Mouse (Mus musculus) ES-Bruce4 (cell line): ENCODE results near the gene Zfp874a. TPM values are rescaled to one million over a fixed set of nuclear protein-coding genes. Genes with fewer than 3 reads are reported as not detected.
"Not testable (repeated sequence)": the region's sequence is repeated elsewhere in the genome, so short reads cannot be mapped to it uniquely, and the experiment has no call there.

Experiments used
- H3K27ac ChIP-seq: 2 replicates; pipeline ENCODE4 v1.5.1; 2012; ENCODE audit warnings: low read length, inconsistent platforms; ENCODE audit not compliant: insufficient read depth
- H3K27me3 ChIP-seq: 2 replicates; pipeline ENCODE4 v1.6.1; 2012; ENCODE audit warnings: mild to moderate bottlenecking, low read length, inconsistent platforms; ENCODE audit not compliant: control insufficient read depth, poor library complexity, insufficient read depth, severe bottlenecking
- H3K36me3 ChIP-seq: 2 replicates; pipeline ENCODE4 v1.6.1; 2012; ENCODE audit warnings: inconsistent platforms, mild to moderate bottlenecking, low read length, moderate library complexity; ENCODE audit not compliant: control insufficient read depth, poor library complexity, insufficient read depth, severe bottlenecking
- H3K4me1 ChIP-seq: one replicate; pipeline ENCODE4 v1.8.1; 2011; ENCODE audit warnings: low read length; ENCODE audit not compliant: control insufficient read depth, insufficient read depth
- H3K4me3 ChIP-seq: 2 replicates; pipeline ENCODE4 v1.5.1; 2011; ENCODE audit warnings: low read depth, mild to moderate bottlenecking, low read length
- H3K9ac ChIP-seq: 2 replicates; pipeline ENCODE4 v1.6.1; 2012; ENCODE audit warnings: low read depth, mild to moderate bottlenecking, inconsistent platforms; ENCODE audit not compliant: poor library complexity, severe bottlenecking
- H3K9me3 ChIP-seq: replicated peaks from 2 replicates; pipeline ENCODE4 v1.6.1; 2012; ENCODE audit warnings: mild to moderate bottlenecking, low read length, inconsistent platforms; ENCODE audit not compliant: control insufficient read depth, poor library complexity, insufficient read depth, severe bottlenecking
- CTCF ChIP-seq: IDR thresholded peaks from one replicate; pipeline ENCODE4 v1.8.1; 2011; ENCODE audit warnings: low read depth, low read length
- EP300 ChIP-seq: IDR thresholded peaks from 2 replicates; pipeline ENCODE4 v1.6.1; 2011; ENCODE audit warnings: low read depth, low read length; ENCODE audit not compliant: insufficient read depth
- POLR2A ChIP-seq: IDR thresholded peaks from one replicate; pipeline ENCODE4 v1.8.1; 2011; ENCODE audit warnings: low read length; ENCODE audit not compliant: insufficient read depth
- polyA plus RNA-seq: library from polyadenylated mRNA; stranded (reverse); fragments of >200 nt; gene quantifications from 2 replicates; pipeline ENCODE4 v1.2.4, GENCODE M21; 2011; ENCODE audit warnings: low read depth; ENCODE audit not compliant: missing spikeins, insufficient read depth, insufficient read length

The Zfp874a gene
- polyA plus RNA-seq, 1 experiment: 26.9 TPM

- H3K9ac ChIP-seq: peak within 1 kb of the TSS; percentile 57
- no peak within 1 kb of the TSS for H3K27ac ChIP-seq
- H3K4me3 ChIP-seq: peak within 1 kb of the TSS; percentile 79
- H3K27me3 ChIP-seq: no peaks in the 10 kb centered on the region
- H3K9me3 ChIP-seq: no peaks in the 10 kb centered on the region
- TF ChIP-seq CTCF: no peak
- no peak for TF ChIP-seq EP300
- TF ChIP-seq POLR2A: no peak
- no peaks in the 10 kb centered on the region; the same call in 1 of the 2 replicates for H3K36me3 ChIP-seq
- no peaks in the 10 kb centered on the region for H3K4me1 ChIP-seq
These were observed 32.4 kb upstream of the Zfp874a start, which contains the start of gene Zfp874b for GRCm38 (mm10) chr13:67483625-67484423. Gene Zfp874b, minus strand, starts transcription at chr13:67484258.

GRCm38 (mm10) chr13:67481528-67481927, 30.1 kb upstream of the Zfp874a start:
- Histone ChIP-seq H3K27ac (no peak overlapping the region), H3K36me3 (no peaks in the 10 kb centered on the region; the same call in 1 of the 2 replicates), H3K4me3 (no peak overlapping the region), H3K27me3 (no peaks in the 10 kb centered on the region), H3K9ac (no peak overlapping the region), H3K9me3 (no peaks in the 10 kb centered on the region), H3K4me1 (no peaks in the 10 kb centered on the region)
- no peak for TF ChIP-seq POLR2A
- no peak for TF ChIP-seq CTCF
- no peak for TF ChIP-seq EP300

- TF ChIP-seq EP300: no peak
- TF ChIP-seq CTCF: no peak
- no peak for TF ChIP-seq POLR2A
- H3K4me1 ChIP-seq: no peaks in the 10 kb centered on the region
- no peak overlapping the region for H3K9ac ChIP-seq
- H3K36me3 ChIP-seq: peaks cover 4% of the 10 kb centered on the region; the same call in 1 of the 2 replicates
- H3K27me3 ChIP-seq: no peaks in the 10 kb centered on the region
- H3K27ac ChIP-seq: no peak overlapping the region
- H3K9me3 ChIP-seq: 0 out of 2 replicates have a peak, but pooled peaks cover 2% of the 10 kb centered on the region
- H3K4me3 ChIP-seq: no peak overlapping the region
These were observed 17.9 kb upstream of the Zfp874a start for GRCm38 (mm10) chr13:67469274-67469673.

DNA sequence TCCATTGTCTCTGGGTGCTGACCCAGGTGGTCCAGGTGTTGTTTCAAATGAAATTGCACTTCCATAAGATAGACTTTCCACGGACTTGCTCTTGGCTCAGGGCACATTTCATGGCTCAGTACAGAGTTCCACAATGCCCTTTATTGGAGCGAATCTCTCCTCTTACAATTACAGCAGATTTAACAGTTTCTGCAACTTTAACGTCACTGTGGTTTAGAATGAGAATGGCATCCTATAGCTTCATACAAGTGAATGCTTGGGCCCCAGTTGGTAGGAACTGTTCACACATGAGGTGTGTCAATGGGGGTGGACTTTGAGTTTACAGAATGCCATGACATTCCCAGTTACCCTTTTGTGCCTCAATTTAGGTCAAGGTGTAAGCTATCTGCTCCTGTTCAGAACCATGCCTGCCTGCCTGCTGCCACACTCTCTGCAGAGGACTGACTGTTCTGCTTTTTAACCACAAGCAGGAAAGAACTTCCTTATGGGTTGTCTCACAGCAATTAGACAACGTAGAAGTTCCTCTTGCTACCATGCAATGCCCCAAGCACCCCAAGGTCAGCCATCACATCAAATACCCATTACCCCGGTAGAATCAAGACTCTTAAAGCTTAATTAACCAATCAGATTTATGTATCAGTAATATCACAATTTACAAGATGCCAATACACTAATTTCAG, 12.2 kb upstream of the Zfp874a start:
- H3K36me3 ChIP-seq, H3K27me3 ChIP-seq, H3K4me3 ChIP-seq, H3K27ac ChIP-seq, H3K9ac ChIP-seq, H3K9me3 ChIP-seq, H3K4me1 ChIP-seq: not testable (repeated sequence)

GRCm38 (mm10) chr13:67452021-67452309, 541 bp upstream of the Zfp874a start:
- Histone ChIP-seq H3K9me3 (no peaks in the 10 kb centered on the region), H3K27me3 (no peaks in the 10 kb centered on the region), H3K27ac (peak overlapping the region; percentile 9; the same call in 1 of the 2 replicates), H3K9ac (peak overlapping the region; percentile 78), H3K4me3 (no peak overlapping the region), H3K4me1 (no peaks in the 10 kb centered on the region), H3K36me3 (peaks cover 3% of the 10 kb centered on the region)
- TF ChIP-seq EP300 (no peak), POLR2A (no peak), CTCF (no peak)

DNA sequence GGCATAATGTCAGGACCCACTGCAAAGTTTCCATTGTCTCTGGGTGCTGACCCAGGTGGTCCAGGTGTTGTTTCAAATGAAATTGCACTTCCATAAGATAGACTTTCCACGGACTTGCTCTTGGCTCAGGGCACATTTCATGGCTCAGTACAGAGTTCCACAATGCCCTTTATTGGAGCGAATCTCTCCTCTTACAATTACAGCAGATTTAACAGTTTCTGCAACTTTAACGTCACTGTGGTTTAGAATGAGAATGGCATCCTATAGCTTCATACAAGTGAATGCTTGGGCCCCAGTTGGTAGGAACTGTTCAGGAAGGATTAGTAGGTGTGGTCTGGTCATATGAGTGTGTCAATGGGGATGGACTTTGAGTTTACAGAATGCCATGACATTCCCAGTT, 14.3 kb downstream of the Zfp874a start:
- H3K36me3 ChIP-seq, H3K9ac ChIP-seq, H3K9me3 ChIP-seq, H3K27me3 ChIP-seq, H3K4me1 ChIP-seq, H3K27ac ChIP-seq, H3K4me3 ChIP-seq: not testable (repeated sequence)
